Mouse (Mus musculus) heart, postnatal 0 days (tissue): ENCODE results near the gene BC107364.

Experiments
- CTCF ChIP-seq: IDR thresholded peaks from 2 replicates; pipeline ENCODE4 v1.5.1; 2016; ENCODE audit warnings: antibody characterized with exemption, control low read depth, low read depth
- EP300 ChIP-seq: IDR thresholded peaks from 2 replicates; pipeline ENCODE4 v1.6.1; 2016; ENCODE audit warnings: antibody characterized with exemption, low read depth

DNA sequence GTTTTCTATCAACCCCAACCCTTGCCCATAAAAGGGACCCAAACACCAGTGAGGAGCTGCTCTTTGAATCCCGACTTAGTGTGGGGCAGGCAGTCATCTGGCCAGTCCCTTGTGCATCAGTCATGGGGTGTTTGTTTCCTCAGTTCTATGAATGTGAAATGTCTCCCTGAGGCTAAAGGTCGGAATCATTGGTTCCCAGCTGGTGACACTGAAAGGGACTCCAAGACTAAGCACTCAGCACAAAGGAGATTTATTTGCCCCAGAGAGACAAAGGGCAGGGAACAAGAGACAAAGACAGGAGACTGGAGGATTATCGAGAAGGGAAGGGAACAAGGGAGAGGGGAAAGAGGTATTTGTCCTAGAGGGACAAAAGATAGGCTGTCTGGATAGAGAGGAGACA is 19.9 kb downstream of the BC107364 start:
- no peak for TF ChIP-seq EP300
- TF ChIP-seq CTCF = no peak
